Comparison of ENCODE assay signal across 8 mouse cellular contexts in genomic region chr12:80769697-80770096, GRCm38 (mm10). TPM values are rescaled to one million over a fixed set of nuclear protein-coding genes. Genes with fewer than 3 reads are reported as not detected.
DNase-seq lines count a peak whose midpoint lies in the region; ATAC-seq and TF ChIP-seq lines count a peak whose summit lies in the region.

No protein-coding gene starts in this region.

- peak; percentile 88 for ATAC-seq in forebrain, embryonic 14.5 days
- ATAC-seq in hindbrain, embryonic 11.5 days (ENCODE audit: low FRiP score): peak; percentile 66; the same call in 1 of the 2 replicates

- H3K4me2 ChIP-seq in forebrain, embryonic 14.5 days (ENCODE audit: low read length): no peak overlapping the region
- H3K4me2 ChIP-seq in hindbrain, embryonic 11.5 days (replicated peaks; ENCODE audit: low read depth, low read length): no peak overlapping the region

- peak overlapping the region; percentile 38 for H3K9ac ChIP-seq in MEL (ENCODE audit: control insufficient read depth, low read depth, low read length, poor library complexity, severe bottlenecking)
- no peak overlapping the region for H3K9ac ChIP-seq in forebrain, embryonic 14.5 days (ENCODE audit: low read length)
- H3K9ac ChIP-seq in hindbrain, embryonic 11.5 days (ENCODE audit: low read depth, low read length): no peak overlapping the region

- no peaks in the 10 kb centered on the region for H3K79me2 ChIP-seq in MEL (ENCODE audit: control insufficient read depth, insufficient read depth, low read length, poor library complexity)

- TF ChIP-seq POLR2A in MEL (IDR thresholded peaks at IDR 0.05; ENCODE audit: control insufficient read depth in 1 of 2, insufficient read depth in 1 of 2, low read depth in 1 of 2, low read length in 2 of 2, poor library complexity in 1 of 2): no peak

- H3K4me1 ChIP-seq in MEL (ENCODE audit: control insufficient read depth in 1 of 2, insufficient read depth in 2 of 2, low read length in 2 of 2): no peaks in the 10 kb centered on the region
- no peaks in the 10 kb centered on the region for H3K4me1 ChIP-seq in forebrain, embryonic 14.5 days (ENCODE audit: control insufficient read depth, insufficient read depth, low read length)
- no peaks in the 10 kb centered on the region for H3K4me1 ChIP-seq in hindbrain, embryonic 11.5 days (replicated peaks; ENCODE audit: control insufficient read depth, insufficient read depth, low read length)

- DNase-seq in MEL (ENCODE audit: low read depth, low spot score): peak; percentile 86
- DNase-seq in cerebellum, adult 11 months: peak; percentile 76
- DNase-seq in forebrain, embryonic 14.5 days (ENCODE audit: low spot score): peak; percentile 93
- DNase-seq in hindbrain, embryonic 11.5 days (ENCODE audit: low spot score): peak; percentile 97
- DNase-seq in layer of hippocampus, postnatal 10 days (ENCODE audit: low spot score in 2 of 2): peak; percentile 74 to 80
- DNase-seq in lung, postnatal 14 days: peak; percentile 83
- peak; percentile 97 for DNase-seq in retina, embryonic 14.5 days (ENCODE audit: low spot score)
- DNase-seq in urinary bladder, adult 18-20 months (ENCODE audit: low spot score in 2 of 2): peak; percentile 41 to 61

- peak; percentile 95 to 98 (median 96) for TF ChIP-seq CTCF in MEL (IDR thresholded peaks at IDR 0.05 in 2 of 3, conservative IDR thresholded peaks at IDR 0.05 in 1 of 3; ENCODE audit: control insufficient read depth in 1 of 3, insufficient read depth in 1 of 3, low read depth in 2 of 3, low read length in 3 of 3, poor library complexity in 1 of 3, severe bottlenecking in 1 of 3)

- no peak for TF ChIP-seq EP300 in MEL (IDR thresholded peaks at IDR 0.05; ENCODE audit: low read depth in 1 of 2, low read length in 2 of 2)

- peak; percentile 95 for TF ChIP-seq RAD21 in MEL (IDR thresholded peaks at IDR 0.05; ENCODE audit: low read depth, low read length)

- no peaks in the 10 kb centered on the region for H3K9me3 ChIP-seq in MEL (replicated peaks; ENCODE audit: insufficient read depth, low read length)
- H3K9me3 ChIP-seq in forebrain, embryonic 14.5 days (replicated peaks; ENCODE audit: control insufficient read depth, low read length): no peaks in the 10 kb centered on the region
- H3K9me3 ChIP-seq in hindbrain, embryonic 11.5 days (ENCODE audit: control insufficient read depth, low read length): no peaks in the 10 kb centered on the region

- WGBS in forebrain, embryonic 14.5 days: 21% methylated on average over 11 of the region's 11 CpGs
- WGBS in hindbrain, embryonic 11.5 days: 19% methylated on average over 11 of the region's 11 CpGs

- no peak overlapping the region for H3K27ac ChIP-seq in MEL (ENCODE audit: control insufficient read depth, low read depth, low read length)
- no peak overlapping the region for H3K27ac ChIP-seq in forebrain, embryonic 14.5 days (ENCODE audit: low read depth, low read length)
- no peak overlapping the region for H3K27ac ChIP-seq in hindbrain, embryonic 11.5 days (ENCODE audit: low read depth, low read length)

- peak overlapping the region; percentile 10 to 37; a peak in 3 of 4 replicates for H3K4me3 ChIP-seq in MEL (ENCODE audit: control insufficient read depth in 1 of 2, insufficient read depth in 1 of 2, low read depth in 2 of 2, low read length in 2 of 2)
- no peak overlapping the region for H3K4me3 ChIP-seq in forebrain, embryonic 14.5 days (ENCODE audit: low read depth, low read length)
- H3K4me3 ChIP-seq in hindbrain, embryonic 11.5 days (ENCODE audit: low read depth, low read length): no peak overlapping the region

- no peaks in the 10 kb centered on the region for H3K27me3 ChIP-seq in MEL (ENCODE audit: control insufficient read depth in 1 of 2, insufficient read depth in 2 of 2, low read length in 2 of 2)
- H3K27me3 ChIP-seq in forebrain, embryonic 14.5 days (replicated peaks; ENCODE audit: control insufficient read depth, insufficient read depth, low read length): no peaks in the 10 kb centered on the region
- no peaks in the 10 kb centered on the region for H3K27me3 ChIP-seq in hindbrain, embryonic 11.5 days (ENCODE audit: control insufficient read depth, insufficient read depth, low read length)

- H3K36me3 ChIP-seq in MEL (ENCODE audit: control insufficient read depth in 1 of 2, insufficient read depth in 2 of 2, low read length in 2 of 2): no peaks in the 10 kb centered on the region
- H3K36me3 ChIP-seq in forebrain, embryonic 14.5 days (ENCODE audit: control insufficient read depth, insufficient read depth, low read length): no peaks in the 10 kb centered on the region
- no peaks in the 10 kb centered on the region for H3K36me3 ChIP-seq in hindbrain, embryonic 11.5 days (ENCODE audit: control insufficient read depth, insufficient read depth, low read length)

TF ChIP-seq in MEL, 35 proteins besides CTCF, POLR2A, EP300 and RAD21:
- TF ChIP-seq SMC3 (IDR thresholded peaks at IDR 0.05; ENCODE audit: low read depth, low read length) (peak; percentile 100), GABPA (IDR thresholded peaks at IDR 0.05; ENCODE audit: low read depth, low read length) (no peak), ELF1 (IDR thresholded peaks at IDR 0.05; ENCODE audit: low read depth, low read length) (no peak), USF1 (IDR thresholded peaks at IDR 0.05; ENCODE audit: low read depth, low read length) (no peak), CHD2 (IDR thresholded peaks at IDR 0.05; ENCODE audit: low read length) (no peak), ZMIZ1 (IDR thresholded peaks at IDR 0.05; ENCODE audit: low read depth, low read length) (no peak), JUND (IDR thresholded peaks at IDR 0.05; ENCODE audit: low read depth, low read length) (no peak), GATA1 (IDR thresholded peaks at IDR 0.05; ENCODE audit: low read depth, low read length) (0 out of 2 replicates have a peak, but pooled peaks have one; percentile 8), ZC3H11A (IDR thresholded peaks at IDR 0.05; ENCODE audit: low read depth, low read length) (peak; percentile 99), POLR2AphosphoS5 (IDR thresholded peaks at IDR 0.05; ENCODE audit: borderline replicate concordance, low read depth, low read length) (no peak), MYC (IDR thresholded peaks at IDR 0.05; ENCODE audit: low read depth, low read length) (no peak), MXI1 (IDR thresholded peaks at IDR 0.05; ENCODE audit: low read depth, low read length) (no peak), MYB (IDR thresholded peaks at IDR 0.05; ENCODE audit: low read depth, low read length) (no peak), NRF1 (IDR thresholded peaks at IDR 0.05; ENCODE audit: insufficient read depth, low read depth, low read length, poor library complexity, severe bottlenecking) (no peak), POLR2AphosphoS2 (IDR thresholded peaks at IDR 0.05; ENCODE audit: low read length) (no peak), RCOR1 (IDR thresholded peaks at IDR 0.05; ENCODE audit: low read depth, low read length) (no peak)

RNA-seq across cellular contexts. Expression of gene Ccdc177, which starts 9.2 kb away (rescaled TPM):
- not detected in 2 replicates for total RNA-seq in MEL (2012; rRNA removed)
- not detected for polyA plus RNA-seq in MEL (2012; ENCODE audit: insufficient read depth in 1 of 2, insufficient read length in 2 of 2, low read depth in 1 of 2, low replicate concordance in 2 of 2, missing spikeins in 1 of 2)
- polyA plus RNA-seq in forebrain, embryonic 14.5 days (2014; fragmentation: Nextera tagmentation; extraction: Ambion mirVana): 6.3 and 6.7 TPM in 2 replicates
- polyA plus RNA-seq in hindbrain, embryonic 11.5 days (2014; fragmentation: Nextera tagmentation; extraction: Ambion mirVana): 3.9 and 4.6 TPM in 2 replicates
- total RNA-seq in layer of hippocampus, postnatal 10 days (2021): 10 to 100 TPM; 18.1 to 19.0 TPM

RNA-seq across cellular contexts. Expression of gene Susd6, which starts 20.6 kb away (rescaled TPM):
- total RNA-seq in MEL (2012; rRNA removed): 12.2 and 13.0 TPM in 2 replicates
- 10 to 100 TPM in 1 of 2 experiments, not detected in 1; 22.4 TPM for polyA plus RNA-seq in MEL (2012; ENCODE audit: insufficient read depth in 1 of 2, insufficient read length in 2 of 2, low read depth in 1 of 2, low replicate concordance in 2 of 2, missing spikeins in 1 of 2)
- 11.7 and 13.4 TPM in 2 replicates for polyA plus RNA-seq in forebrain, embryonic 14.5 days (2014; fragmentation: Nextera tagmentation; extraction: Ambion mirVana)
- 17.7 and 18.2 TPM in 2 replicates for polyA plus RNA-seq in hindbrain, embryonic 11.5 days (2014; fragmentation: Nextera tagmentation; extraction: Ambion mirVana)
- 10 to 100 TPM; 36.3 to 36.5 TPM for total RNA-seq in layer of hippocampus, postnatal 10 days (2021)

Comparison
In these comparisons a context has a peak if more than half of its experiments do, and no peak if none do; other contexts are left out.
1. H3K4me3 ChIP-seq: peak in MEL (2 of 2); none in forebrain, embryonic 14.5 days (single experiment) and hindbrain, embryonic 11.5 days (single experiment).
2. Peak in every context shown above with its lines, with median percentiles within 50 percentile points of each other: DNase-seq.